Mouse (Mus musculus) stomach, postnatal 0 days (tissue): ENCODE results near the gene Dlgap1.

Experiments
- CTCF ChIP-seq: IDR thresholded peaks from 2 replicates; pipeline ENCODE4 v1.5.1; 2016; ENCODE audit warnings: antibody characterized with exemption, low read depth, mild to moderate bottlenecking, moderate library complexity
- EP300 ChIP-seq: optimal IDR thresholded peaks from 2 replicates; pipeline ENCODE3; 2016; ENCODE audit warnings: antibody characterized with exemption

DNA sequence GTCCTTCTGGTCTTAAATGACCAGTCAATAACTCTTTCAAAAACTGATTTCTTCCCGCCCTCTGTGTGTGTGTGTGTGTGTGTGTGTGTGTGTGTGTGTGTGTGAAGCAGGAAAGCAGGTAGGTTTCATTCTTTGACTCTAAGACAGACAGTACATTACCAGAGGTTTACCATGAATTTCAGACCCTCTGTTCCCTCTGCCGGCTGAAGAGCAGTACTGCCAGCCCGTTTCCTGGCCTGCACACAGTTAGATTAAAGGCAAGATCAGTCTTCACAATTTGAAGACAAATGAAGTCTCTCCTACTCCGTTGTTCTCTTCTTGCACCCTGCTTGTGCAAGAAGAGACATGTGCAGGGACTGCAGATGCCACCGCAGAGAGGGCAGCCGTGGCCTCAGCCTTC is 373.0 kb downstream of the Dlgap1 start:
- peak; percentile 67 for TF ChIP-seq CTCF
- no peak for TF ChIP-seq EP300
